Mouse (Mus musculus): ENCODE measurements around the gene Map2k1.

Map2k1 gene

DNA sequence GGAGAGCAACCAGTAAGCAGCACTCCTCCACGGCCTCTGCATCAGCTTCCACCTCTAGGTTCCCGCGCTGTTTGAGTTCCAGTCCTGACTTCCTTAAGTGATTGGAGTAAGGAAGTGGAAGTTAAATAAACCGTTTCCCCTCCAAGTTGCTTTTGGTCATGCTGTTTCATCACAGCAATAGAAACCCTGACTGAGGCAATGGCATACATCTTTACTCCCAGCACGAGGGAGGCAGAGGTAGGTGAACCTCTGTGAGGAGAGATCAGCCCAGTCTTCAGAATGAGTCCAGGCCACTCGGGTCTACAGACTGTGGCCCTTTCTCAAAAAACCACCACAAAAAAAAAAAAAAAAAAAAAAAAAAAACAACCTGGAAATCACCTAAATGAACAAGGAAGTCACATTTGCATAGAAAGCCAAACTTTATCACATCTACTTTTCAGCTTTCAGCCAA lies 11.0 kb downstream of the Map2k1 start:
- DNase-seq: no peak

DNA sequence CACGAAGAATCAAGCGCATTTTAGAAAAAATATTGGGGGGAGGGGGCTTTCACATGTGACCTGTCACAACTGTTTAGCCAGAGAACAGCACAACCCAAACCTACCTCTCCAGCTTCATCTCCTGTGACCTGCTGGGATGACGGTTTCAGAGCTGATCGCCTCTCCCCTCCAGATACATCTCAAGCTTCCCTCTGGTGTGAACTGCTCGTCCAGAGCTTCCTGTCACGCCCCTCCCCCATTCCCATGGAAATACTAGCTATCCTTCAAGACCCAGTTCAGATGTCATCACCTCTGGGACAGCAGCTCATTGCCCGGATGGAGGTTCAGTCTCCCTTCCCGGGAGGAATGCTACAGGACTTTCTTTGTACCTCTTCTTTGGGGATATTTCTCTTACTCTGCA lies 12.8 kb downstream of the Map2k1 start:
- no peak for DNase-seq

DNA sequence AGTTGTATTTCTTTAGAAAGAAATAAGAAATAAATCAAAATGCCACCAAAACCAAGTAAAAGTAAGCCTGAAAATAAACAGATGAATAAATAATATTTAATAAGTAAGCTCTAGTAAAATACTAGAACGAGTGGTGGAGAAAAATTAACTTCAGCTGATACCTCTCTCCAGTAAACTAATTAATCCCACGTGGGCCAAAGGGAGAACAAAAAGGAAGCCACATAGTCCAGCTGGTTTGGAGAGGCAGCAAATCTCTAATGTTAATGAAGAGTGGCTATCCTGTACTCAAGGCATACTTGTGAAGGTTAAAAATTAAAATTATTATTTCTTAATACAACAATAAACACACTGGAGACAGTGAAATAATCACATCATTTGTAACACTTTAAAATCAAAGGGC lies 13.3 kb downstream of the Map2k1 start:
- DNase-seq: no peak

GRCm38 (mm10) chr9:64236056-64236455 lies 17.4 kb downstream of the Map2k1 start:
- no peak for DNase-seq

DNA sequence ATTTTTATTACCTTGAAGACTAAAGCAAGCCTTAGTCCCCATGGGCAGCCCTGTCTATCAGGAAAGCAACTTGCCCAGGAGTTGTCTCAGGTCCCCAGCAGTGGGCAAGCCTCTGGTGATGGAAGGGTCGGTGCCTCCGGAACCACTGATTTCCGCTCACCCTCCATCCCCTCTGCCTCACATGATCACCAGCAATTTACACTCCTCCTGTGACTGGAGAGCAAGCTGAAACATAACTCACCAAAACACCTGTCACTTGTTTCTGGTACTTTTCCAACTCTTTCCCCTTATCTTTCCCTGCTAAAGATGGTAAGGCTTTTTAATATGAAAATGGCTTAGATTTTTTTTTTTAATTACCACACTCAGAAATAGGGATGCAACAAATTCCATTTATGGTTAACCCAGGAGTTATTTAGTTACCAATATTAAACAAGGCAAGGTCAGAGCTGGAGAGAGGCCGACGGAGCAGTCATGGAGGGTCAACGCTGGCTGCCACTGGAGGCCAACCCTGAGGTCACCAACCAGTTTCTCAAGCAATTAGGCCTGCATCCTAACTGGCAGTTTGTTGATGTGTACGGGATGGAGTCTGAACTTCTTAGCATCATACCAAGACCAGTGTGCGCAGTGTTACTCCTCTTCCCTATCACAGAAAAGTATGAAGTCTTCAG lies 18.5 kb downstream of the Map2k1 start, which contains the start of gene Uchl4:
Gene Uchl4 (plus strand): TSS at position 434 of the 668 bp plus-strand sequence.
- DNase-seq: no peak

GRCm38 (mm10) chr9:64233656-64234055 lies 19.8 kb downstream of the Map2k1 start:
- DNase-seq: no peak

DNA sequence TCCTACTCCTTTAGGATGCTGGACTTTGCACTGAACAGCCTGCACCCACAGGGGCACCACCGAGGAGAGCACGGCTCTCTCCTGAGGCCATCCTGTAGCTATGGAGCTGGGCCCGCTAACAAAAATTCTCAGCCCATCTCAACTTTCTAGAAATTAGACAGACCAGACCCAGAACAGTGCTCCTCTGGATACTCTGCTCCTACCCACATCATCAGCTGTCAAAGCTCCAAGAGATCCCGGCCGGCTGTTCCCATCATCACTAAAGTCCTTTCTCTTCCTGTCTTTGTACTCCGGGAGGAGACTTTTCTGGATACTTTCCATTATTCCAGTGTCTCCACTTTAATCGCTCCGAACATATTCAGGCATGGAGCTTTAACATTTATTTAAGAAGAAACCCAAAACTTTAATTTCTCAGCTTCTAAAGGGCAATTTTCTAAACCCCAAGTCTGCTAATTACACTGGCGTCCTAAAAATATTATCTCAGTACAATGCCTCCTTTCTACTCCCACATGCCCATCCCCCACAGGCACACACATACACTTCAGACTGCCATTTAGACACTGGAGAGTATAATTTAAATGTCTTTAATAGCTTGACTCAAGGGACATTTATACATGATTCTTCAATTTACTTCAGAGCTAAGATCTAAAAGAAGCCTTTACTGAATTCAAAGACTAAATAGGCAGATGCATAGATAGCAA lies 21.0 kb downstream of the Map2k1 start:
- DNase-seq: no peak

- DNase-seq: no peak
These were observed 21.8 kb downstream of the Map2k1 start for GRCm38 (mm10) chr9:64231674-64232073.

GRCm38 (mm10) chr9:64231171-64231570 lies 22.3 kb downstream of the Map2k1 start:
- no peak for DNase-seq

DNA sequence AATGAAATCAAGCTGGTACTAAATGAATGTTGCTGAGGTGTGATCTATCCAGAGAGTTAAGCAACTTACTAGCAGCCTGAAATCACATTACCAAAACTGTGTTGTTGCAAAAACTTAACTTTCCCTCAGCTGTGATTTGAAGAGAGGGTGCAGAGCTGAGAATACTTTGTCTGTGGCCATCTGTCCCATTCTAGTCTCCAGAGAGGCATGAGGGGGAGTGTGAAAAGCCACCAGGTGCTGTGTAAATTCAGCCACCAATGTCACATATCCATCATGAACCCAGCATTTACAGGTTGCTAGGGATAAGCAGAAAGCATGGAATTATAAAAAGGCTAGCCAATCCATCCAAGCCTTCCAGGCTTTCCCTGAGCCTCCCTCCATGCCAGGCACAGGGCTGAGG lies 24.5 kb downstream of the Map2k1 start:
- no peak for DNase-seq

DNA sequence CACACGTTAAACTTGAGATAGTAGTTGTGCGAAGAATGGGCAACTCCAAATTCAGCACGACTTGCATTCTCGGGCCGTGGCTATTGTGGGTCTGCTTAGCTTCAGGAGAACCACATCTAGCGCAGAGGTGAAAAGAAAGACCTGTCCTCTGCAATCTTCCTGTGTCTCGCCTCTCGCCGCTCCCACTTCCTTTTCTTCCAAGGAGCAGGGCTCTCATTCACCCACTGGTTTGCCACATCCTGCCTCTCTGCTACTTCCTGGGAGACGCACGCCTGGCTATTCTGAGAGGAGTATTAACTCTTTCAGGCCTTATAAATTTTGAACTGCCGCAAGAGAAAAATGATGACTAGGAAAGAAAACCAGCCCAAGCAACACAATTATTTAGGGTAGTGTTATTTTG lies 25.7 kb downstream of the Map2k1 start:
- no peak for DNase-seq

DNA sequence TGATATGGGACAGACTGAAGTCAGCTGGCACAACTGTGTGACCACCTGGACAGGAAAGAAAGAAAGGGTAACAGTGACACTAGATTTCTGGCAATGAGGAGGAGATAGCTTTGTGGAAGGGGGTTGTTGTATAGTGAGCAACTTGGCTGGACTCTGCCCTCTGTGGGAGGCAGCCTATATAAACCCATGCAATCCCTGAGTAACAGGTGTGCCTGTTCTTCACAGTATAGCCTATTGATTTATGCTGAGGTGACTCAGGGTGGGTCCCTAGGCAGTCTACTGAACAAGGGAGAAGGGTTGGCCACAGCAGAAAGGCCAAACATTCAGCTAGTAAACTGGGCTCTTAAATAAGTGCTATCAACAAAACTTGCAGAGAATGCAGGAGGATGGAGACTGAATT lies 27.6 kb downstream of the Map2k1 start:
- DNase-seq: no peak

DNA sequence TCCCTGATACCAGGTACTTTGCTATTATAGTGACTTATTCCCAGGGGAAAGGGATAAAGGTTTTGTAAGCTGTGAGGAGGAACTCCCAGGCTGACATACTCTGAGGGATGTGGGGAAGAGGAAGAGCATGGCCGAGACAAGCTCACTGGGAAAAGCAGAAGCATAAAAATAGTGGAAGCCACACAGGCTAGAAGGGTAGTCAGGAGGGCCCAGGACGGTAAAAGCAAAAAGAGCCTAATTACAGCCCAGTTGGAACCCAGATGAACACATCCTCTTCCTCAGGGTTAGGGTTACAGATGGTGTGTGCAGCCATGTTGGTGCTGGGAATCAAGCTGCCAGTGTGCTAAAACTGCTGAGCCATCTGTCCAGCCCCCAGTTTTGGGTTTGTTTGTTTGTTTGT lies 31.3 kb downstream of the Map2k1 start:
- DNase-seq: no peak

DNA sequence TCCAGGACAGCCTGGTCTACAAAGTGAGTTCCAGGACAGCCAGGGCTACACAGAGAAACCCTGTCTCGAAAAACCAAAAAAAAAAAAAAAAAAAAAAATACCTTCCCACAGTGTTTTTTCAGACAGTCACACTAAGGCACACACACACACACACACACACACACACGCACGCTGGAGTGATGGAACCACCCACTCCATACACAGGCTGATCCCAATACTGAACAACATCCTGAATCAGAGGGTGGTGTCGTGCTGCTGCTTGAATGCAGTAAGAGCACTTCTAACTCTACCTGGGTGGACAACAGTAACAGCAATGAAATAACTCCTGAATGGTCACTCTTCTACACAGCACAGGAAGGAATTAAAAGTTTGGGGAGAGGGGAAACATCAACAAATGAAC lies 32.0 kb downstream of the Map2k1 start:
- DNase-seq: peak; percentile 28

DNA sequence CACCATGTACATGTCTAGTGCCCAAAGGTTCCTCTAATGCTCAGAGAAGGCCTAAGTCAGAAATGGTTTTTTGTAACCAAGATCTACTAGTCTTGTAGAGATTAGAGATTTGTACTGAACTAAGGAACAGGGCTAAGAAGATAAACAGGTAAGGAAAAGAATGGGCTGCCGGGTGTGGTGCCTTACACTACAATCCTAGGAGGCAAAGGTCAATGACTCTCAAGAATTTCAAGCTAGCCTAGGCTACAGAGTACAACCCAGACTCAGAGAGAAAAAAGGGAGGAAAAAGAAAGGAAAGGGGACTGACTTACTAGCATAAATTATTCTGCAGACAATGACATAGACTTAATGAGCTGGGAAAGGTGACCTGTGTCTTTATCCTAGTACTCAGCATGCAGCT lies 32.8 kb downstream of the Map2k1 start:
- DNase-seq: no peak

DNA sequence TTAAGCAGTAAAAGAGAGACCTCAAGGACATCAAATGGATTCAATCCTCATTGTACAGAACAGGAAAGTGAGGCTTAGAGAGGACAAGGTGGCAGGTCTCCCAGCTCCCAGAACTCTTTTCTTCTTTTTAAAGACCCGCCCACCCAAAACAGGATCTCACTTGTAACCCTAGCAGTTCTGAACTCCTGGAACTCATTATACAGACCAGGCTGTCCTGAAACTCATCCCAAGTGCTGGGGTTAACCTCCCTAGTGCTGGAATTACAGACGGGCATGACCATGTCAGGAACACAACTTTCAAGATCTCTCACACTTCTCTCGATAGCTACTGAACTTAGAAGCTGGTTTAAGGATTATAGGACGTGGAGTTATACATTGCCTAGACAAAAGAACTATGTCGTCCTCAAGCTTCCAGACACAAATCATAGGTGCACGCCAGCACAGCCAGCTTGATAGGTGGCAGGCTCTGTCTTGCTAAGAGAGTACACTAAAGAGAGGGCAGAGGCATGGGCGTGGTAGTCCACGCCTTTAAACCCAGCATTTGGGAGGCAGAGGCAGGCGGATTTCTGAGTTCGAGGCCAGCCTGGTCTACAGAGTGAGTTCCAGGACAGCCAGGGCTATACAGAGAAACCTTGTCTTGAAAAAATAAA lies 33.5 kb downstream of the Map2k1 start:
- DNase-seq: no peak

DNA sequence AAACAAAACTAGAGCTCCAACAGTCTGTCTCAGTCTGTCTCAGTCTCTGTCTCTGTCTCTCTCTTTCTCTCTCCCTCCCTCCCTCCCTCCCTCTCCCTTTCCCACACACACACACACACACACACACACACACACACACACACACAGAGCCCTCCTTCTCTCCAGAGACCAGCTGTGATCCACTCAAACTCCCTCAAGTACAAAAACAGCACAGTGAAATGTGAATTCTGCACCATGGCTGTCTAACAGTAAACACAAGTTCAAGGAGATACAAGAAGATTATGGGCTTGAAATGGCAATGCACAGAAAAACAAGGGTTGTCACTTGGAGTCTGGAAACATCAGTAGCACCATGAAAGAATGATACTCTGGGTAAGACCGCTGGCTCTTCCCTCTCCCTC lies 34.1 kb downstream of the Map2k1 start:
- DNase-seq: peak; percentile 31

GRCm38 (mm10) chr9:64217887-64218286 lies 35.5 kb downstream of the Map2k1 start:
- DNase-seq: no peak

- DNase-seq: no peak
These were observed 36.8 kb downstream of the Map2k1 start for GRCm38 (mm10) chr9:64216641-64217040.

- DNase-seq: no peak
These were observed 37.3 kb downstream of the Map2k1 start for GRCm38 (mm10) chr9:64216090-64216489.

- no peak for DNase-seq
These were observed 39.0 kb downstream of the Map2k1 start for GRCm38 (mm10) chr9:64214452-64214851.

DNA sequence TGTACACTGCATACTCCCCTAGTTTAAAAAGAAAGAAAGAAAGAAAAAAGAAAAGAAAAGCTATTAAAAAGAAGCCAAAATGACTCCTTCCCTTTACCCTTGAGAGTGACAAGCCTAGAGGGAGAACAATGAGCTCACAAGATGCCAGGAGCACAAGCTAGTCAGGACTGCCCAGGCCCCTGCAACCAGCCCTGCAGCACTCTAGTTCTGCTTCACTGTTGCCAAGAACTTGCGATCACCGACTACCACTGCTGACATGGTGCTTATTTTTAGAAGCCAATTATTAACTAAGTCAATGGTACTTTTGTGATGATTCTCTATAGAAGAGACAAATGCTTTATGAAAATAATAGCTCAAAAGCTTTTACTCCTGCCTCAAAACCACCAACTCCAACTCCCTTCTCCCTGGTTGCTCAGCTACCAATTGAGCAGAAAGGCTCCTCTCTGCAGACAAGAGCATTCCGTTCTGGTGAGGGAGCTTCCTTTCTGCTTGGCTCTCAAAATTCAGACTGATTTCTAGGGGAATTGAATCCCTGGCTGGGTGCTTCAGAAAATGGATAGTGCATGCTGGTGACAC lies 45.8 kb downstream of the Map2k1 start:
- no peak for DNase-seq

- DNase-seq: no peak
These were observed 50.6 kb downstream of the Map2k1 start for GRCm38 (mm10) chr9:64202866-64203265.

DNA sequence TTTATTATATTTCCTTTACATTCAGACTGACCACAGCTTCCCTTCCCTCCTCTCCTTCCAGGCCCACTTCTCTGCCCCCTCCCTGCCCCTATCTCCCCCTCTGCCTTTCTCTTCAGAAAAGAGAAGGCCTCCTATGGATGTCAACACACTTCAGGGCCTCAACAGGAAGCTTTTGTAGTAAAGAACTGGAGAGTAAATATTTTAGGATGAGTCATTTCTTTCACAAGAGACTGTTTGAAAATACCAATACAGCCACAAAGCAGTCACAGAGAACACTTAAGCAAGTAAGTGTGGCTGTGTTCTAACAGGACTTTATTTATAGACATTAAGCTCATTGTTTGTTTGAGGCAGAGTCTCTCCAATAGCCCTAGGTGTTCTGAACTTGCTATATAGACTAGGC lies 51.1 kb downstream of the Map2k1 start:
- DNase-seq: no peak

Measured in right cerebral cortex, postnatal 14 days (tissue).